Mouse (Mus musculus): Measurements from ENCODE around the gene Rbm4b. TPM values are rescaled to one million over a fixed set of nuclear protein-coding genes. Genes with fewer than 3 reads are reported as not detected.

Gene Rbm4b
- total and polyA plus RNA-seq, 2 experiments from 2014 or later, result 20.3 to 30.2 TPM

DNA sequence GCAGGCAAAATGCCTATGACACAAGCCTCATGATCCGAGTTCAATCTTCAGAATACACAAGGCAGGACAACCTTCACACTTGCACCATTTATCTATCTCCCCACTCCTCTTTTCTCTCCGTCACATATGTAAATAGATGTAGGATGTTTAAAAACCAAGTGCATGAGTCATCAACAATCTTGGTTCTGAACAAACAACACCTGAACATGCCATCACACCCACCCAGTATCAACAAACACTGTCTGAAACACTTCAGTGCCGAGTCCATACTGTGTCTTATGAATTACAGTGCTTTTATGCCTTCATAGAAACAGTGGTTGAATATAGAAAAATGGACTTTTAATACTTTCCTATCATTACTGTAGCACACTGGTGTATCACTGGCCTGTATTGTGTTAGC is 16.5 kb downstream of the Rbm4b start:
- H3K4me3 ChIP-seq (ENCODE audit: low read depth, low read length), result no peak overlapping the region
- 82% methylated on average over 3 of the region's 3 CpGs for WGBS
- no peaks in the 10 kb centered on the region for H3K9me3 ChIP-seq (replicated peaks; ENCODE audit: control insufficient read depth, low read length)
- H3K4me2 ChIP-seq (ENCODE audit: low read depth, low read length), result no peak overlapping the region
- TF ChIP-seq CTCF (IDR thresholded peaks at IDR 0.05; ENCODE audit: low read depth) (no peak), EP300 (IDR thresholded peaks at IDR 0.05; ENCODE audit: low read depth) (no peak)
- no peak overlapping the region for H3K9ac ChIP-seq (replicated peaks; ENCODE audit: low read depth, low read length)
- ATAC-seq (ENCODE audit: insufficient read depth, low read depth) (no peak), DNase-seq (ENCODE audit: low spot score) (no peak)
- peaks cover 60% of the 10 kb centered on the region for H3K36me3 ChIP-seq (replicated peaks; ENCODE audit: control insufficient read depth, insufficient read depth, low read length)
- no peaks in the 10 kb centered on the region for H3K4me1 ChIP-seq (ENCODE audit: control insufficient read depth, insufficient read depth)
- H3K27ac ChIP-seq (ENCODE audit: low read depth), result no peak overlapping the region
- no peaks in the 10 kb centered on the region for H3K27me3 ChIP-seq (ENCODE audit: control insufficient read depth, insufficient read depth, low read length)

DNA sequence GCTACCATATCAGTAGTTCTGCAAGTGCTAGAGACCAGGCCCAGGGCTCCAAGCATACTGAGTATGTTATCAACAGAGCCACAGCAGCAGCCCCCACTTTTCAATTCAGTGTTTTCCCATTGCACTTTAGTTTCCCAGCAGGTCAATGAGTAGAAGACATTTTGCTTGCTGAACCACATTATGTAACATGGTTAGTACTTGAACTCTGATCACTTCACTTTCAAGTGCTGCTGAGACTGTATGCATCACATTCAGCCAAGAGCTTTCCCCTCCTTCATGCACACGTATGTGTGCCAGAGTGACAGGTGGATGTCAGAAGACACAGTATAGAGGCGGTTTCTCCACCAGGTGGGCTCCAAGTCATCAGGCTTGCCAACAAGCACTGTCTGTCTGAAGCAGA is 26.6 kb downstream of the Rbm4b start:
- no peak for TF ChIP-seq CTCF (IDR thresholded peaks at IDR 0.05; ENCODE audit: low read depth)
- whole genome bisulfite sequencing, result 71% methylated on average over 2 of the region's 2 CpGs
- Histone ChIP-seq H3K9ac (replicated peaks; ENCODE audit: low read depth, low read length) (no peak overlapping the region), H3K27ac (ENCODE audit: low read depth) (no peak overlapping the region), H3K36me3 (replicated peaks; ENCODE audit: control insufficient read depth, insufficient read depth, low read length) (peaks cover 74% of the 10 kb centered on the region), H3K4me3 (ENCODE audit: low read depth, low read length) (no peak overlapping the region), H3K9me3 (replicated peaks; ENCODE audit: control insufficient read depth, low read length) (no peaks in the 10 kb centered on the region), H3K4me2 (ENCODE audit: low read depth, low read length) (no peak overlapping the region), H3K4me1 (ENCODE audit: control insufficient read depth, insufficient read depth) (peaks cover 25% of the 10 kb centered on the region; the same call in 1 of the 2 replicates), H3K27me3 (ENCODE audit: control insufficient read depth, insufficient read depth, low read length) (no peaks in the 10 kb centered on the region)
- ATAC-seq (ENCODE audit: insufficient read depth, low read depth), result no peak
- DNase-seq (ENCODE audit: low spot score), result no peak

- H3K36me3 ChIP-seq (replicated peaks; ENCODE audit: control insufficient read depth, insufficient read depth, low read length), result peaks cover 66% of the 10 kb centered on the region
- WGBS, result 66% methylated on average over 7 of the region's 7 CpGs
- ATAC-seq (ENCODE audit: insufficient read depth, low read depth), result no peak
Observed at GRCm38 (mm10) chr19:4785206-4785605, 28.9 kb downstream of the Rbm4b start.

GRCm38 (mm10) chr19:4786313-4786712 is 30.0 kb downstream of the Rbm4b start:
- no peak overlapping the region for H3K4me2 ChIP-seq (ENCODE audit: low read depth, low read length)
- H3K9me3 ChIP-seq (replicated peaks; ENCODE audit: control insufficient read depth, low read length), result no peaks in the 10 kb centered on the region
- no peak overlapping the region for H3K9ac ChIP-seq (replicated peaks; ENCODE audit: low read depth, low read length)
- ATAC-seq (ENCODE audit: insufficient read depth, low read depth), result no peak
- peaks cover 22% of the 10 kb centered on the region for H3K4me1 ChIP-seq (ENCODE audit: control insufficient read depth, insufficient read depth)
- peaks cover 73% of the 10 kb centered on the region for H3K36me3 ChIP-seq (replicated peaks; ENCODE audit: control insufficient read depth, insufficient read depth, low read length)
- H3K27ac ChIP-seq (ENCODE audit: low read depth), result no peak overlapping the region
- 93% methylated on average over 2 of the region's 2 CpGs for WGBS
- no peak for DNase-seq (ENCODE audit: low spot score)
- no peaks in the 10 kb centered on the region for H3K27me3 ChIP-seq (ENCODE audit: control insufficient read depth, insufficient read depth, low read length)
- H3K4me3 ChIP-seq (ENCODE audit: low read depth, low read length), result no peak overlapping the region
- TF ChIP-seq CTCF (IDR thresholded peaks at IDR 0.05; ENCODE audit: low read depth), result no peak
- TF ChIP-seq EP300 (IDR thresholded peaks at IDR 0.05; ENCODE audit: low read depth), result no peak

More at GRCm38 (mm10) chr19:4785206-4785605, 28.9 kb downstream of the Rbm4b start:
- Histone ChIP-seq H3K27ac (ENCODE audit: low read depth) (peak overlapping the region; percentile 58; the same call in 1 of the 2 replicates), H3K4me1 (ENCODE audit: control insufficient read depth, insufficient read depth) (peaks cover 25% of the 10 kb centered on the region), H3K4me2 (ENCODE audit: low read depth, low read length) (no peak overlapping the region), H3K4me3 (ENCODE audit: low read depth, low read length) (no peak overlapping the region), H3K27me3 (ENCODE audit: control insufficient read depth, insufficient read depth, low read length) (no peaks in the 10 kb centered on the region), H3K9ac (replicated peaks; ENCODE audit: low read depth, low read length) (no peak overlapping the region), H3K9me3 (replicated peaks; ENCODE audit: control insufficient read depth, low read length) (no peaks in the 10 kb centered on the region)
- TF ChIP-seq EP300 (IDR thresholded peaks at IDR 0.05; ENCODE audit: low read depth) (no peak), CTCF (IDR thresholded peaks at IDR 0.05; ENCODE audit: low read depth) (no peak)
- DNase-seq (ENCODE audit: low spot score), result no peak

GRCm38 (mm10) chr19:4793281-4793830 is 37.1 kb downstream of the Rbm4b start:
- Histone ChIP-seq H3K4me3 (ENCODE audit: low read depth, low read length) (peak overlapping the region; percentile 69), H3K4me2 (ENCODE audit: low read depth, low read length) (peak overlapping the region; percentile 83), H3K27me3 (ENCODE audit: control insufficient read depth, insufficient read depth, low read length) (no peaks in the 10 kb centered on the region), H3K4me1 (ENCODE audit: control insufficient read depth, insufficient read depth) (peaks cover 25% of the 10 kb centered on the region), H3K36me3 (replicated peaks; ENCODE audit: control insufficient read depth, insufficient read depth, low read length) (peaks cover 40% of the 10 kb centered on the region), H3K27ac (ENCODE audit: low read depth) (peak overlapping the region; percentile 88), H3K9me3 (replicated peaks; ENCODE audit: control insufficient read depth, low read length) (no peaks in the 10 kb centered on the region), H3K9ac (replicated peaks; ENCODE audit: low read depth, low read length) (peak overlapping the region; percentile 77)
- no peak for TF ChIP-seq EP300 (IDR thresholded peaks at IDR 0.05; ENCODE audit: low read depth)
- TF ChIP-seq CTCF (IDR thresholded peaks at IDR 0.05; ENCODE audit: low read depth), result no peak
- WGBS, result 0% methylated on average over 16 of the region's 16 CpGs
- peak; percentile 38 for DNase-seq (ENCODE audit: low spot score)
- peak; percentile 54; the same call in 1 of the 2 replicates for ATAC-seq (ENCODE audit: insufficient read depth, low read depth)
